Mouse (Mus musculus): ENCODE data around the gene Ephb1.
A peak's percentile ranks its signal among the peaks of the same experiment; 100 is the strongest.

Ephb1 gene

DNA sequence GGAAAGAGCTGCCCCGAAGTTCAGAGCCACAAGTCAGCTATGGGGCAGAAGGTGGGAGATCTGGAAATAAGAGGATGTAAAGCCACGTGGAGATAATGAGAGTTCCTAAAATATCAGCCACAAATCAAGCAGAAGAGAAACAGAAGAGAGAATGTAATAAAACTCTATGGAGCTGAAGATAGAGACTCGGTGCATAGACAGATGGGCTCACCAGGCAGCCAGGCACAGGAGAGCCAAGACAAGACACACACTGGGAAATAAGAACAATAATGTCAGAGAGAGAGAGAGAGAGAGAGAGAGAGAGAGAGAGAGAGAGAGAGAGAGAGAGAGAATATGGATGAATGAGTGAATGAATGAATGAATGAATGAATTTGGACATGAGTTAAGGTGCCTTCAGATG is 198.6 kb downstream of the Ephb1 start:
- DNase-seq (ENCODE audit: low spot score): no peak

DNA sequence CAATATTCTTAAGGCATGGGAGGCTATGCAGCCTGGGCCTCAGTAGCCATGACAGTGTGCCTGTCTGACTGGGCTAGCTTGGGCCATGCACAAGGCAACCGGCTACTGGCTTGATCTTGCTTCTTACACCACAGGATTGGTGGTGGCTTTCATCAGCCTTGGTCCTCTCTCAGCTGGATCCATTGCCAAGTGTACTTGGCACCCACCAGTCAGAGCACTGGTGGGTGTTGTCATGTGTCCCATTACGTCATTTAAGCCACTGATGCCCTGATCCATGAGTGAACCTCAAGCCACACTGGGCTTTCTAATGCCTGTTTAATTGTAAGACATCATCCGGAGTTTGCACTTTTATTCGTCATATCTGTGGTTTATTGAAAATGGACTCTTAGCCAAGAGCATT is 215.3 kb downstream of the Ephb1 start:
- no peak for DNase-seq (ENCODE audit: low spot score)

DNA sequence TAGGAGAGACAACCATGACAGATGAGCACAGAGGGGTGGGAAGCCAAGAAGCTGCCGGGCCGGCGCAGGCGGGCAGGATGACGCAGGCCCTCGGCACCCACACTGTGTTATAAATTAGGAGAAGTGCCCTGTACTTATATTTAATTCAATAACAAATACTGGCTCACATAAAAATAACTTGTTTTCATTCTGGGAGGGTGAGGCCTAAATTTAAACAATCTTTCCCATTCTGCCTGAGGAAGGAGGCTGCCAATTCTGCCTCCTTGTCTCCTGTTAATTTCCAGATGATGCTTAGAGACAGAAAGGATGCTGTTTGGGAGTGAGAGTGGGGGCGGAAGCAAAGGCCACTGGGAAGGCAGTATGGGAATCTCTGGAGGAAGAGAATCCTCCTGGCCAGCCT is 215.8 kb downstream of the Ephb1 start:
- DNase-seq (ENCODE audit: low spot score): no peak

DNA sequence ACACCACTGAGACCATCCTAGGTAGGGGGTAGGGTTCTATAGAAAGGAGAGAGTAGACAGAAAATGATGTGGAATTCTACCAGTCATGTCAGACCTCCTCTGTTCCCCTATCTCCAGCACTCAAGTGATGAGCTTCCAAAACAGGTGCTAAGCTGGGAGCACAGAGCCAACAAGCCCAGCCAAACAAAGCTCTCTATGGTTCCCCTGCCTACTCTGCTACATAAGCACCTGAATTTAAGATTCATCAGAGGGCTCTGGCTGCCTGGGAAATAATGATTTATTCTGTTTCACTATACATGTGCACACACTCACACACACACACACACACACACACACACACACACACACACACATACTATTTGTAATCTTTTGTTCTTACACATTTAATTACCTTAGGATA is 216.3 kb downstream of the Ephb1 start:
- DNase-seq (ENCODE audit: low spot score): no peak

DNA sequence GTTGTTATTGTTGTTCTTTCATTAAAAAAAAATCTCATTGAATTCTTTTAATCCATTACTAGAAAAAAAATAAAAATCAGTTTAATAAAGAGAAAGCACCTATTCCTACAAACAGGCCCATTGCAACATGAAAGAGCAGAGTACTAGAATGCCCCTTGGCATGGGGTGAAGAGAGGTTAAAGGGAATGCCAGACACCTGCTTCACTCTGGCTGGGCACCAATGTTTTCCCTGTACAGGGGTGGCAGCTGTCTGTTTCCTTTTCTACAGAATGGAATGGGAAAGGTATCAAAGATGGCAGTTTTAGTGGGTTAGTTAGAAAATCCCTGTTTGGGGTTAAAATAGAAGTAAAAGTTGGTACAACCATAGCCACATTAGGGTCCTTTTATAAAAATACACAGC is 224.0 kb downstream of the Ephb1 start:
- no peak for DNase-seq (ENCODE audit: low spot score)

DNA sequence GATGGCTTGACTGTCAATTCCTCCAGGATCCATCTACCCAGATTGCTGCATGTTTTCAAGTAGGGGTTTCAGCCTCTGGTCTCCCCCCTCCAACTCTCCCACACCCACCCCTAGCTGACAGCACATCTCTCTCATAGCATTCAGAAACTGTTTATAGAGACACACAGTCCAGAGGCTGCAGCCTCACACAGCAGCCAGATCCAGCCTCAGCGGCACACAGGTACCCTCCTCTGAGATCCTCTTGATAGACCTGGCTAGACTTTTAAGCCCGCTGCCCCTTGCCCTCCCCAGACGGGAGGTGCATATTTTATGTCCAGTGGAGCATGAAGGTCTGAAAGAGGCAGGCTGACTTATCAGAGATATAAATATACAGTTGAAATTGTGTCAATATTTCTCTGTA is 228.0 kb downstream of the Ephb1 start:
- DNase-seq (ENCODE audit: low spot score): no peak

DNA sequence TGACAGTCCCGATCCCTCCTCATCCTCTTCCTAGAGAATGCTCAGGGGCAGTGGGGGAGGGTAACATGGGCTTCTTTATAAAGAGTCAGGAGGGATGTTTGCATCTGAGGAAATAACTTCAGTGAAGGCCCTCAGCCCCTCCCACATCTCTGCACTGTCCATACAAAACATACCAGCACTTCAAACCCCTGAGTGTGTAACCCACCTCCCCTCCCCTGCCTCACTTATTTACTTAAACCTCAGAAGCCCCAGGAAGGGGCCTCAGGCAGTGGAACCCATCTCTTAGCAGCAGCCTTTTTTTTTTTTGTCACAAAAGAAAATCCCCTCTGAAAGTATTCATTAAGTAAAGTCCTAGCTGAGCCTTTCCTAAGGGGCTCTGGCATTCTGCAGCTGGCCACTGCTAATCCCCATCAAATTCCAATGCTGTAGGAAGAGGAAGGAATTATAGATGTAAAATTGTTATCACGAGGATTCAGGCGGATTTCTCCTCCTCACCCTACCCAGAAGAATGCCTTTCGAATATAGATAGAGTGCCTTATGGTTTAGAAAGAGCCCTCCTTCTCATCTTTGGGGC is 231.5 kb downstream of the Ephb1 start:
- DNase-seq (ENCODE audit: low spot score): peak; percentile 19

DNA sequence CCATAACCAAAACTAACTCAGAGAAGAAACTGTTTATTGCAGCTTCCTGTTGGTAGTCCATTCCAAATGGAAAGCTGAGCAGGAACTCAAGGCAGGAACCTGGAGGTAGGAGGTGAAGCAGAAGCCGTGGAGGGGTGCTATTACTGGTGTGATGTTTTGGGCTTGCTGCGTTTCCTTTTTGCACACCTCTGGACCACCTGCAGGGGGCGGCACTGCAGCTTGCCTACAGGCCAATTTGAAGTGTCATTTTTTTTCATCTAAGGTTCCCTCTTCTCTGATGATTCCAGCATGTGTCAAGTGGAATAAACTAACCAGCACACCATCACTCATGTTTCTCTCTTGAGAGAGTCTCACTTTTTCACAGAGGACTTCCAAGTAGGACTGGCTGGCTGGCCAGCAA is 235.1 kb downstream of the Ephb1 start:
- DNase-seq (ENCODE audit: low spot score): no peak

DNA sequence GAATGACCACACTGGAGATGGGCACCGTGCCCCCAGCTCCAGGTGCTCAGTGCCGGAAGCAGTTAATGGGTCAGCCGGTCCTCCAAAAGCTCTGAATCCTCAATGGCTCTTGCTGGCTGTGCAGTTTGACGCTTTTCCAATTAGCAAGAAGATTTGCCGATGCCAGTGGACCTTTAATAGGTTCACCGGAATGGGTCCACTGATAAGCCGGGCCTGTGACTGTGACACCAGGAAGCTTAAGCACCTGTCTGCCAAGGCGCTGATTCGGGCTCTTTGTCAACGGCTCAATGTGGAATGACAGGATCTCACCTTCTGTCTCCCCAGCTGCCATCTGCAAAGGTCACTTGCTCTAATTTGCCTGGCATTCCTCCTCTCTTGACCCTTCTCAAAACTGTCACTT is 239.2 kb downstream of the Ephb1 start:
- no peak for DNase-seq (ENCODE audit: low spot score)

DNA sequence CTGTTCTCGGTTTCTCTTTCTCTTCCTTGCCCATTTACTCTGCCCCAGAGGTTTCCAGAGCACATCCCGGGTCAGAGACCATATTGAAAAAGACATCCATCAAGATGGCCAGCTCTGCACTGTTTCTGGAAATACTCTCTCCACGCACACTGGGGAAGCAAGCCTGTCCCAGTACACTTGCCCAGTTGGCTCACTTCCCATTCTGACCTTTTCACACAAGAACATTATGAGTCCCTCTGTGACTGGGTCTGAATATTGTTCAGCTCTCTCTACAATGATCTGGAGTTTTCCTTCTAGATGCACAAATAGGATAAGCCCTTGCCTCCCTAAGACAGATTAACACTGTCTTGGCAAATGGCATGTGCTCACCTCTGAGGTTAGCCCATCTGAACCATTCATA is 243.0 kb downstream of the Ephb1 start:
- no peak for DNase-seq (ENCODE audit: low spot score)

DNA sequence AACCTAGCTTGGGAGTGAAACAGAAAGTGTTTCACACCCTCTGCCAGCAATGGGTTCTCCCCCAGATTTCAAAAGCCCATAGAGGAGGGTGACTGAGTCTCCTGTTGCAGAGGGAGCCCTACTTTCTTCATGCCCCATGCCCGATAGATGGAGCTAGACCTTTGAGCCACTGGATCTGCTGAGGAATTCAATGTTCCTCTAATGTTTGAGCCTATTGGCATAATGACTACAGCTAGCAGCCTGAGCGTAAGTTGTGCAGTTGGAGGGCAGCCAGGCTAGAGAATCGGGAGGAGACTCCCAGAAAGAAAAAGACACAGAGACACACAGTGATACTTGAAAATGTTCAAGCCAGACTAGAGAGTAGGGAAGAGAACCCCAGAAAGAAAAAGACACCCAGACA is 246.5 kb downstream of the Ephb1 start:
- no peak for DNase-seq (ENCODE audit: low spot score)

DNA sequence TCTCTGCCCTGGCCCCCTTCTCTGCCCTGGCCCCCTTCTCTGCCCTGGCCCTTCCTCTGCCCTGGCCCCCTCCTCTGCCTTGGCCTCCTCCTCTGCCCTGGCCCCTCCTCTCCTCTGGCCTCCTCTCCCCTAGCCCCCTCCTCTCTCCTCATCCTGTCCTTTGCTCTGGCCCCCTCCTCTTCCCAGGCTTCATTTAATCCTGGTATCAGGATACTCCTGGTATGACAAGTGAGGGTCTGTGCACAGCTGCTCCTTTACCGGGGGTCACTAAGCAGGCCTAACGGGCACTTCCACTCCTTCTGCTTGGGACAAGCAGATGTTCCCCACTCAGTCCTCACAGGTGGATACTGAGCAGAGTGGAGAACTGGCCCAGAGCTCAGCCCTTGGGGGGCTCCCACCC is 247.3 kb downstream of the Ephb1 start:
- DNase-seq (ENCODE audit: low spot score): no peak

DNA sequence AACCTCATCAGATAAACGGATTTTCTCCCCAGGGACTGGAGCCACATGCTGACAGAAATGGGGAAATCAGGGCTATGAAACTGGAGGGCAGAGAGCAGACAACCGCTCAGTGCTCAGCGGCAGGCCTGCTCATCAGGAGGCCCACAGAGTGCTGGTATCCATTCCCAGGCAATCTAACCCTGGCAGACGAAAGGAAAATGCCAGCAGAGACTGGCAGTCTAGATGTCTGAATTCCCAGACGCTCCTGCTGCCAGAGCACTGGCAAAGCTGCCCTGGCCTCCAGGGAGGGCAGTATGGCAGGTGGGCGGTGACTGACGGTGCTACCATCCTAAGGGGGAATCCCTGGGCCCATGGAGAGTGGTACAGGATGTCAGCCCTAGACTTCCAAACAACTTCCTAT is 257.7 kb downstream of the Ephb1 start:
- DNase-seq (ENCODE audit: low spot score): no peak

DNA sequence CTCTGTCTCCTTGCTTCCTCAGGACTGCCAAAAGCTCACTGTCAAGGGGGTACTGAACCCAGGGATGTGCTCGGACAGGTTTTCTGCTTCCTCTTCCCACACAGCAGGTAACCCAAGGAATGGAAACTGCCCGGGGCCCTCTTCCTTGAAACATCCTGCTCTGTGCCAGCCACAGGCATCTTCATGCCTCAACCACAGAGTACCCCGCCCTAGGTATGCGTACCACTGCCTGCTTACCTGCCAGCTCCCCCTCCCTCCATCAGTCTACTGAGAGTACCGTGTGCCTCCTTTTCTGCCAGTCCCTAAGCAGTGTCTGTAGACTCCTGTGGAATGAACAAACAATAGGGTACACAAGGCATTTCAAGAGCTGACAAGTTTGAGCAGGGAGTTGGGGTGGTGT is 265.9 kb downstream of the Ephb1 start:
- DNase-seq (ENCODE audit: low spot score): no peak

DNA sequence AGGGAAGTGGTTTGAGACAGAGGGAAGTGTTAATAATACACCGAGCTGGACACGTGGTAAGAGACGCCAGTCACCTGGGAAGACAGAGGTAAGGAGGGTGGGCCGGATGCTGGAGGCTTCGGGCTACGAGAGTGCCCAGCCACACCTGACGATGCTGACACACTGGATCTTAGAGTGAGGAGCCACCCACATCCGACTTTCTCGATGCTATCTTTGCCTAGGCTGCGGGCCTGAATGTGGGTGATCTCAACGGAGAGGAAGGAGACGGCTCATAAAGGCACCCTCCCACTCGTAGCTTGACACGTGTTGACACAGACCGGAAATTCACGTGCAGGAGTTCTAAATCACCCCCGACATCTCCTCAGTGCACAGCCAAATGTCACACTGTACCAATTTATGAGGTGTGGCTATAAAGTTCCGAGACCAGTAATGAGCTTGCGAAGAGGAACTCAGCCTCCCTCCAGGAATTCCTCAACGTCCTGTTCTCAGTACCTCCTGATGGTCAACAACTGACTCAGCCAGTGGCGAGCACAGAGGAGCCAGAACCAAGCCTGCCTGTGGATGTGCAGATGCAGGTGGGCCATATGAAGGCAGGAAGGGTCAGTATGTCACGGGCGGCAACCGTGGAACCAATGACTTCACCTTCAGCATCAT is 268.3 kb downstream of the Ephb1 start:
- no peak for DNase-seq (ENCODE audit: low spot score)

DNA sequence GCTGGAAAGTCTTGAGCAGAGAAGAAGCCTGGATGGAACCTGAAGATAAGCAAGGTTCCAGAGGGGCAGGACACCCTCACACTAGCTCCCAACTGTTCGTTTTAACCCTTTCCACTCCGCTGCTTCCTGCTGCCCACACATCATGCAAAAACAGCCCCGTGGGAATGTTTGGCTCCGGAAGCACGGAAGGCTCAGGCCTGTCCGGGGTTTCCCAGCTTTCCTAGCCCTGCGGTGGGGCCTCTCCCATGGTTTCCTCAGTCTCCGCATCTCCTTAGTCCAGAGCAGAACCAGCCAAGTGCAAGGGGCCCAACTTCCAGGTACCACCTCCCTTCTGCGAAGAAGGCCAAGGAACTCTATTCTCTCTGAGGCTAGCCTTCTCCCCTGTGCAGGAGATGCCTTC is 269.0 kb downstream of the Ephb1 start:
- no peak for DNase-seq (ENCODE audit: low spot score)

DNA sequence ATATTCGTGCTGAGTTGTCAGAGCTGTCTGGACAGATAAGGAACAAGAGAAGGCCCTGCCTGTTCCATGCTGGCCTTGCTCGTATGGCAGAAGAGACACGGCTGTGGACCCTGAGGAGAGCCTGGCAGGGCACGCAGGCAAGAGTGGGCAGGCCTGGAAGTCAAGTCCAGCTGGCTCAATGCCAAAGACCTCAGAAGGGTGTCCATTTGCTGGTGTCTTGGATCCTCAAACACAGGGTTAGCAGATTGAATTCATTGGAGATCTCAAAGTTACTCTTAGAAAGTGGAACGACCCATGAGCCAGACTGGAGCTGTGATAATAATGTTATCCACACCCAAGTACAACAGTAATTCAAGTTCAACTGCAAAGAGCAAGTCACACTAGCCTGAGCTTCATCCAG is 273.6 kb downstream of the Ephb1 start:
- no peak for DNase-seq (ENCODE audit: low spot score)

DNA sequence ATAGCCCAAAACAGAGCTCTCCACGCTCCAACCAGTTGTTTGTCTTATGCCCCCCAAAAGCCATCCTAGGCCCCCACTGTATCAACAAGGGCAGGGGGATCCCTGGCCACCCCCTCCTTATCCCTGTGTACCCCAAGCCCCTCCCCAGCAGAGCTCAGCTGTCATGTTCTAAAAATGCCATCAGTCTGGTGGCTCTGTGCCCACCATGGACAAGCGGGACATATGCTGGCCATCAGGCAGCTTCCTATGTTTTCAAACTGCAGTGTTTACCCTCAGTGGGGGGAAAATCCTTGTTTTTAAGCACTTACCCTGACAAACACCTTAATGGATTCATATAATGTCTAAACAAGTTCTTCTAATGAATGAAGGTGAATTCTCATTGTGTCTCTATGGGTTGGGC is 275.3 kb downstream of the Ephb1 start:
- DNase-seq (ENCODE audit: low spot score): no peak

DNA sequence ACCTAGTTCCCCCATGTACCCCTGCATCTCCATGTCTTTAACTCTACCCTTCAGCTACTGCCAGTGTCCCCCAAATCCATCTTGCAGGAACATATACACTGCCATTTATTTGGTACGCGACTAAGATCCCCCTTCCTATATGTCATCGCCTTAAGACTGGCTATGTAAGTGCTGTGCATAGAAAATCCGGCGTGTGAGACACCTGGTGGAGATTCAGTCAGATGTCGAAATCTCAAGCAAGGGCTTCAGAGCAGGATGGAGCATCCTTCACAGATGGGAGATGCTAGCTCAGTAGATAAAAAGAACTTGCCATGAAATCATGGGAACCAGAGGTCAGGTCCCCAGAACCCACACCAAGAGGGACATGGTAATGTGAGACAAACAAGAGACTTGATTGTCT is 276.3 kb downstream of the Ephb1 start:
- DNase-seq (ENCODE audit: low spot score): no peak

DNA sequence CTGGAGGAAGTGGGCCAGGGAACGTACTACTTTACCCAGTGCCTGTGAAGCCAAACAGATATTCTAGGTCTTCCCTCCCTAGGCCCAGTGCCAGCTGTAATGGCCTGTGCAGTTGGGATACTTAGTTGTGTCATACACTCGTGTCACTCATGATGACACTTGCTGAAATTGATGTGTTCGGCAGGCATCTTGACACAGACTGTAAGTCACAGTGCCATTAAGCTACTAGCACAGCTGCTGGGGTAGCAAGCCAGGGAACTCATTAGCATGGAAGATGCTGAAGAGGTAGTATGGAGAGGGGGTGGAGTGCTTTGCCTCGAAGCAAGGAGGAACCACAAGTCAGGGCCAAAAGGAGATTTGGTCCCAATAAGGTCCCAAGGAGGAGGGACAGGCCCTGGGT is 279.0 kb downstream of the Ephb1 start:
- DNase-seq (ENCODE audit: low spot score): no peak

DNA sequence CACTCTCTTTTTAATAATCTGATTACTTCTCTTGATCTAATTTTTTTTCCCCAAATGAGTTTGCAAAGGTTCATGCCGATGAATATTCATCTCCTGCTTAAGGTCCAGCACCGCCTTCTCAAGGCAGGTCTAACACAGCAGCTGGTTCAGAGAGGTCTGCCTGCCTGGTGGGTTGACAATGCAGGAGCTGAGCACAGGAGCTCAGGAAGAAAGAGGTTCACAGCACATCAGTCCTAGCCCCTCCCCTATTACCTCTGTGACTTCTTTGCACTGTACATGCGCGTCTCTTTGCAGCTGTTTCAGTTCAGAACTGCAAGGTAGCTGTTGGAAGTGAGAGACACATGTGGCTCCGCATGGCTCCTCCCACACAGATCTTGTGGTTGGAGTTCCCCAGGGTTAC is 281.1 kb downstream of the Ephb1 start:
- no peak for DNase-seq (ENCODE audit: low spot score)

DNA sequence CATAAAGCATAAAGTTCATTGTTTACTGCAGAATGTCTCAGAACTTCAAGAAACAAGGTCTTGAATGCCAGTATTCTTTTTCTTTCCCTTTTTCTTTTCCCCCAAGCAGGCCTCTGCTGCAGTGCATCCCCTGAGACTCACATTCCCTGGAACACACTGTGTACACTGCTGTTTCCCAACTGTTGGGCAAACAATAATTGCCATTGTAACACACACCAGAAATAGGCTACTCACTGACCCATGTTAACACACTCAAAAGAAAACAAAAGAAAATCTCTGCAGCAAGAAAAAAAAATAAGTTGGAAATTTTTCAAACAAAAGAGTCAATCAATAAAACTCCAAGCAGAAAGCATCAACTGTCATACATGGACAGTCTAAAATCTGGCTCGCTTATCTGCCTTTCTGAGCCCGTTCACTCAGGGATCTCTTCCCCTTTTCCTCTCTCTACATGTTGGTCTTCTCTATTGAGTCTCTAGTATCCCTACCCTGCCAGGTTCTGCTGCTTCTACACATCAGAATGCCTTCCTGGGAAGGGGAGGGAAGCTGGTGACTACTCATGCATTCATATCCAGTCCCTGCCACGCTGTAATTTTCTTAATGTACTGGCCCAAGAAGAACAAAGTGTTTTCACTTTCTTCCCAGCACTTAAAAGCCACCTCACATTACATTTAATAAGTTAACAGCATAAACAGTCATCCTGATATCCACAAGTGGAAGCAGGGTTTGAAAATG is 285.2 kb downstream of the Ephb1 start:
- no peak for DNase-seq (ENCODE audit: low spot score)

DNA sequence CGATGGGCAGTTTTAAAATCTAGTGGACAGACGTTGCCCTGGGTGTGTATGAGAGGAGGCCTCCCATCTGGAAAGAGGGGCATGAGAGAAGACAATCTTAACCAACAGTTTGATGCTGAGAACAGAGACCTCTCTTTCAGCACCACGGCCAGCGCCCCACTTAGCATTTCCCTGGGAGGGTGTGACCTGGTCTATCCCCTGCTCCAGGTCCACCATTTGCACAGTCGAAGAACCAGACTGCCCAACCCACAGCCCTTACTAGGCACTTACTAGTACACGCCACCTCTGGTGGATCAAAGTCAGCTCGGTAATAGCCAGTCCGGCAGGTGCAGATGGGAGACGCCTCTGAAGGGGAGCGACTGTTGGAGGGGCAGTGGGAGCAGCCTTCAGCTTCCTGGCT is 287.9 kb downstream of the Ephb1 start:
- peak; percentile 82 for DNase-seq (ENCODE audit: low spot score)

DNA sequence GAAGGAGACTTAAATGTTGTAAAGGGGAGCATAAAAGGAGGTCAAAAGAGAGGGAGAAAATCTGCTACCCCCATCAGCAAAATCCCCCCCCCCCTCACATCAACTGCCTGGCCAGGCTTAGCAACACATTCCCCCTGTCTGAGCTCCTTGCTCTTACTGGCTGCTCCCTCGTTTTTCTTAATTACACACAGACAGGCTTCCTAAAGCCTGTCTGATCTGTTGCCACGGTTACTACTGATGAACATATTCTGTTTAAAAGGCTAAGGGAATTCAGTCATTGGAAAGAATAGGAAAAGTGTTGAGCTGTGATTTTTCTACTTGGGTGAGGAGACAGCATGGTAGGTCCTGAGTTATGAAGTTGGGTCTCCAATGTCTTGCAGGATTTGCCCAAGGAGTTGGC is 308.6 kb downstream of the Ephb1 start:
- peak; percentile 40 for DNase-seq (ENCODE audit: low spot score)

All from embryo, embryonic 10.5 days (tissue).